Mouse (Mus musculus) heart, adult 9 months (tissue): ENCODE results near the gene Notch3.
"Not testable (repeated sequence)": the region's sequence is repeated elsewhere in the genome, so short reads cannot be mapped to it uniquely, and the experiment has no call there.

Experiments used
- DNase-seq, 2 experiments: peaks; one replicate each; pipeline ENCODE4 v3.0.0; 2022; ENCODE audit warnings: low spot score in 2 of 2

Gene Notch3

DNA sequence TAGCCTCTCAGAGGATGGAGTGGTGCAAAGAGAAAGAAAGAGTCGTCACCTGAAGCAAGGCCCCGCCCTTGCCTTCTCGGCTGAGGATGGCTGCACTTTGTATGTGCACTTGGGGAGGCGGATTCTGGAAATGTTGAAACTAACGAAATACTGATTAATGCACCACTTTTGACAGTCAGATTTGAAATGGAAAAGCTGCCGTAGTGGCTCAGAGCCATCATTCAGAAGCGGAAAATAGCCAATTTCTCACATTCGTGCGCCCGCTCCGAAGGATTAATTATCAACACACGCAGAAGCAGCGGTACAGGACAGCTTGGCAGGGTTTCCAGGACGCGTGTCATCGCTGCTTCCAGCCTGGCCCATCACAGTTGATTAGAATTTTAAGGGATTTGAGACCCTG lies 47.5 kb downstream of the Notch3 start:
- peak in 1 of 2 experiments; percentile 63 for DNase-seq

DNA sequence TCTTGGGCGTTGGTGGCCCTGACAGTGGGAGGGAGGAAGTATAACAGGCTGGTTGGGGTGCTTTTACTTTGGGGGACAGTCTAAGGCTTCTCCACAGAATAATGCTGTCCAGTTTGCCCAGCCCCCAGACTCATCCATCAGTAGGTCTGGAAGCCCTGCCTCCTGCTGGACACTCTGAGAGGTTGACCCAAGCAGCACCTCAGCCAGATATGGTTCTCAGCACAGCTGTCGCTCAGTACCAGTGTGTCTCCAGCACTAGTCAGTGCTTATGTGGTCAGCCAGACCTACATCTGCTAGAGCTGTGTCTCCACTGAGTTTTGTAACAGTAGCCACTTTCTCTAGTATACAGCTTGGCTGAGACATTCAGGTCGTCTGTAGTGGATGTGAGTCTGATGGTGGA lies 48.2 kb downstream of the Notch3 start:
- peak in 1 of 2 experiments; percentile 49 for DNase-seq

DNA sequence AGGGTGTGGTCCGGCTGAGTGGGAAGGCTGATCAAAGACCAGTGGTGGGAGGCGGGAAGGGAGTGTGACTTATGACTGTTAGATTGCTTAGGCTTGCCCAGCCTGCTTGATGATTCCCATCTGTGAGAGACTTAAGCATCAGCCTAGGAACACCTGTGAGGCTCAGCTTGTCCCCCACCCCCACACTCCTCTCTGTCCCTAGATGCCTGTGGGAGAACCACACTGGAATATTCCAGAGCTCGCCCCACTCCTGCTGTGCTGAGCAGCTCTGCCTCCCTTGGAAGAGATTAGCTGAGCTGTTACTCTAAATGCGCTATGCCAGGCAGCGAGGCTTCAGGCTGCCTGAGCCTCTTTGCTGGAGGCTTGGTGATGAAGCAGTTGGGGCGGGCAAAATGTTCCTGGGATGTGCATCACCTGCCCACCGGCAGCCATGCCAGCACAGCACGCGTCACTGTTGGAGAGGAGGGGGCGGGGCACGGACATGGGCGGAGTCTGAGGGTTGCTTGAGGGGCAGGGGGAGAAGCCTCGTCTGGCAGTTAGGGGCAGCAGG lies 48.7 kb downstream of the Notch3 start:
- DNase-seq, result peak in 1 of 2 experiments; percentile 47

DNA sequence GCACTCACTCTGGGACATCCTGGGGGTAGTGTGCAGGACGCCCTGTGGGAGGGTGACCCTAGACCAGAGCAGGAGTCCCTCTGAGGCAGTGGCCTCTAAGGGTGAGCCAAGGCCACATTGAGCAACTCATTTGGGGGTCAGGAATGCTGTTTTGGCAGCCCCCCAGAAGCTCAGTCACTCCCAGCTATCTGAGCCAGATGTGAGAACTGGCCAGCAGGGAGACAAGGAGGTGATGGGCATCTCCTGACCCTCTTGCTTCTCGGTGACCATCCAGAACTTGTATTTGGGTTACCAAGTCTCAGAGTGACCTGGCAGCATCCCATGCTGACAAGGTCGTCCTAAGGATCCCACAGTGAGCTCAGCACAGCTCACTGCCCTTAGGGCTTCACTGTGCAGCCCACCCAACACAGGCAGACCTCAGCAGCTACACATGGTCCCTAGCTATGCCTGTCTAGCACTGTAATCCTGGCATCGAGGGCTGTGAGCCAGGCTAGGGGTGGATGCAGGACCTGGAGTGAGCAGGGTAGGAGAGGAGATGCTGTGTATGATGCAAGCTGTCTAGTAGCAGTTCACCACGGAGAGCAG lies 49.3 kb downstream of the Notch3 start:
- peak; percentile 72 to 80 for DNase-seq

DNA sequence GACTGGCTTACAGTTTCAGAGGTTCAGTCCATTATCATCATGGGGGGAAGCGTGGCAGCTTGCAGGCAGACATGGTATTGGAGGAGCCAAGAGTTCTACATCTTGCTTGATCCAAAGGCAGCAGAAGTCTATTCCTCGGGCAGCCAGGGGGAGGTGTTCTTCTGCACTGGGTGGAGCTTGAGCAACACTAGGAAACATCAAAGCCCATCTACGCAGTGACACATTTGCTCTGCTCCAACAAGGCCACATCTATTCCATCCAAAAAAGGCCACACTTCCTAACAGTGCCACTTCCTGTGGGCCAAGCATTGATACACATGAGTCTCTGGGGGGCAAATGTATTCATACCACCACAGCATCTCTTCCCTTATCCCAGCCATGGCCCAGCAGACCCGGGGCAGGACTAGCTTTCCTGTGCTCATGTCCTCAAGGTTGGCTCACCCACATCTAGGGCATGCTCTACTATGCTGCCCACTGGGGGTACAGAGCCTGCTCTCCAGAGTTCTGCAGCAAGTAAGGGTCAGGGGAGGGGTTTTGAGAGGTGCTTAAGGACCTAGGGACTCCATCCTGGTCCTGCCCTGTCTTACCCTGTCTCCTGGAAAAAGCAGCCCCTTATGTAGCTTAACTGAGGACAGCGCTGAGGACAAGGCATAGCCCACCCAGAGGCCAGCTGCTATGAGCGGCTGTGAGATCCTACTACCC lies 49.9 kb downstream of the Notch3 start:
- no peak for DNase-seq

DNA sequence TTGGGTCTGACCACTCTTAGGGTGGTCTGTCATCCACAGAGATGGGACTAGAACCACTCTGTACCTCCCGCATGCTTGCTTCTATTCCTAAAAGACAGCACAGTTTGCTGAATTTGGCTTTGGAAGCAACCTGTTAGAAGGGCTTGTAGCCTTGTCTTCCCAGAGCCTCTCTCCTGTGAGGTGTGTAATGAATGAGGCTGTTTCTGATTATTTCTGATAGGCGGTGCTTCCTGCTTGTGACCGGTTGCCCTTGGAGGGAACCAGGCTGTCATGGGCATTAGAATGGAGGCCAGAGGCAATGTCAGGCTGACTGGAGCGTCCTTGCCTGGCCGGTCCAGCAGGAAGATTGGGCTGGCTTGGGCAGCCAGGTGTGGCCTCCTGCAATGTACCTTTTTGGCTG lies 52.2 kb downstream of the Notch3 start:
- DNase-seq, result not testable (repeated sequence)

DNA sequence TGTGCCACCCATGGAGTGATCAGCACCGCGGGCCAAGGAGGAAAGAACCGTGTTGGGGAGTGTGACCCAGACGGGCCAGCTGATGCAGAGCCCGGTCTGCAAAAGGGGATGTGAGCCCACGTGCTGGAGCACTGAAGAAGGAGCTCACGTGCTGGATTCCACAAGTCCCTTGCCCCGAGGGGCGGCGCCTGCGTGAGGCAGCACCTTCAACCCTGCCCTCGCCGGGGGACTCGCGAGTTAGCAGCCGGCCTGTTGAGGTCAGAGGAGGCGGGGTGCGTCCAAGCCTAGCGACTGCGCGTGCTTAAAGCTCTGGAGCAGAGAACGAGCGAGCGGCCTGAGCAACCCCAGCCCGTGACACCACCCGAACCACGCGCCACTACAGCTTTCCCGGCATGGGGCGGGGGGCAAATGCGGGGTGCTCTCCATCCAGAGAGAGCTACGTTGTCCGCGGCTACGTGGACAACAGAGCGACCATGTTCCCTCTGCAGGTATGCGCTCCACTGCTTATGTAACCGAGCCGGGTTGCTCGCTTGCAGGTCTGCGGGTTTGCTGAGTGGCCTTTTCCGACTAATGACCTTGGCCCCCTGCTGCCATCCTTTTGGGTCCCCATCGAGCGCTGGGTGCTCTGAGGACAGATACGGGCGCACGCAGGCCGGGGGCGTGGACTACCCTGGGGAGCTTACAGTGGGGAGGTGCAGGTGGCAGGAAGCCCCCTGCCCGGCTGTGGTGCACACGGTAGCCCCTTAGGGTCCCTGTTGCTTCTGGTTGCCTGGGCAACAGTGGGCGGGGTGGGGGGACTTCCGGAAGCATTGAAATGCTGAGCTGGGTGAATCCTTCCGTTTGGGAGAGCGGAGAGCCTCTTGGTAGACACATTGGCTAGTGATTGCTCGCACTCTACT lies 52.9 kb downstream of the Notch3 start:
- peak; percentile 79 to 84 for DNase-seq

DNA sequence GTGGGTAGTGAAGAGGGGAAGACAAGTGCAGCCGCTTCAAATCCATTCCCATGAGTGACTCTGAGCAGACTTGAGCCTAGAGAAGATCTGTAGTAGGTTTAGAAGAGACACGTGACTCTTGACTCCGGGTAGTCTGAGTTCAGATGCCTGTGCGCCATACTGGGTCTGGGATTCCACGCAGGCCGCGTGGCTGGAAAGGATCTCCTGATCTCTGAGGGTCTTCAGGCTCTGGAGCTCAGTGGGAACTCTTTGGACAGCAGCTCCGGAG lies 53.5 kb downstream of the Notch3 start:
- peak in 1 of 2 experiments; percentile 30 for DNase-seq

DNA sequence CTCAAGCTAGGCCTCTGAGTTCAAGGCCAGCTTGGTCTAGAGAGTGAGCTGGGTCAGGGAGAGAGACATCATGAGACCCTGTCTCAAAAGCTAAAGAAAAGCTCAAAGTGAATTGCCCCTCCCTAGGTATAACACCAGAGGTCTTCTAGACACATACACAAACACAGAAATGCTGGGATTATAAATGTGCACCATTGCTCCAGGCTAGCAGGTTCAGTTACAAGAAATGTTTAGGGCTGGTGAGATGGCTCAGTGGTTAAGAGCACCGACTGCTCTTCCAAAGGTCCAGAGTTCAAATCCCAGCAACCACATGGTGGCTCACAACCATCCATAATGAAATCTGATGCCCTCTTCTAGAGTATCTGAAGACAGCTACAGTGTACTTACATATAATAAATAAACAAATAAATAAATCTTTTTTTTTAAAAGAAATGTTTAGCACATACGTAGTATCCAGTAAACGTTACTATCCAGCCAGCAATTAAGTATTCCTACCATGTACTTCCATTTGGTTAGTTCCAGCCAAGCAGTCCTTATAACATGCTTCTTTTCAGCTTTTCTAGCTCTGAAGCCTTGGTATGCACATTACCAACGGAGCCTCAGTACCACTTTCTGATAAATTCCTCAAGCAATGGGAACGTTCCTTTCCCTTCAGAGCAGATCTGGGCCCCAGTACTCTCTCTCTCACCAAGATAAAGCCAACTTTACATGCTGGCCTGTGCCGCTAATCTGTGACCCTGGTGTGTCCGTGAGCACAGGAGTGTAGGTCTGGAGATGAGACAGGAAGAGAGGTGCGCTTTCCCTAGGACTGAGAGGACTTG lies 54.0 kb downstream of the Notch3 start:
- no peak for DNase-seq

DNA sequence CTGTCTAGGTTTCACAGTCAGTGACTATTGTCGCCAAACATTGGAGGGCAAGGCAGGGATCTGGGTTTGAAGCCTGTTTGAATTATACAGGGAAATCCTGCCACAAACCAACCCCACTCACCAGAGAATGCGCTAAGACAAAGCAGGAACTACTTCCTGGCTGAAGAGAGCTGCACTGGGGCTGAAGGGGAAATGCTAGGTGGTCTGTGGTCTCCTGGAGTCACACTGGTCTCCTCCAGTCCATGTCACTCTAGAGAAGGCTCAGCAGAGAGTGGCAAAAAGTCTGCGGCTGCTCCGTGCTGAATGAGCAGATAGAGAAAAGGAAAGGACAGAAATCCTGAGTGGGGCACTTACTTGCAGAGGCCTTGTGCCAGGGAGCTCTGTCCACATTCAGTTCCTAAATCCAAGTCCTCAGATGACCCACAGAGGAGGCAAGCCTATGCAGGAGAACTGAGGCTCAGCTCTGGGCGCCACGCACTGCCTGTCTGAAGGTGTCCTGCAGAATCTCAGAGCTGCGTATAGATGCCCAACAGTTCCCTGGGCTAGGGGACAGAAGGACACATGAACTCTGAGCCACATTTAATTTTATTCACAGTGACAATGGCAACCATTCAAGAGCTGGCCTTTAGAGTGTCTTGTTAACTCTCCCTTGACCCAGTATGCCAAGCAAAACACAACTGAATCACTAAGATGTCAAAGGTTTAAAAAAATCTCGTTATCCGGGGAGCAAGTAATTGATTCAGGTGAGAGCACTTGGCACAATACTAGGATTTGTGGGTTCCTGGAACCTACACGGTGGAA lies 55.5 kb downstream of the Notch3 start:
- DNase-seq, result peak in 1 of 2 experiments; percentile 25

DNA sequence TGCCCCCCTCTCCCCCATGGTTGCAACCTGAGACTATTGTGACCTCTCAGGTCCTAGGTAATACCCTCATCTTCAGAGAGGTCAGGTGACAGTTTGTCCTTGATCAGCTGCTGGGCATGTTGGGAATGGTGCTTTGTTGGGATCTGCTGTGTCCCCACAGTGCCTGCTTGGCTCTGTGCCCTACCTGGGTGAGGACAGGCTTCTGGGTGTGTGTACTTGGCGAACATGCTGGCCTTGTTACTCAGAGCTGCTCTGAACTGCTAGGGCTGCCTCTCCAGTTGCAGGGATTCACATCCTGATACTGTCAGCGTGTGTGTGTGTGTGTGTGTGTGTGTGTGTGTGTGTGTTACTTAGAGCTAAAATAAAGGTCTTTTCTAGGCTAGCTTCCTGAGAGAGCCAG lies 56.2 kb downstream of the Notch3 start:
- peak; percentile 51 to 61 for DNase-seq

DNA sequence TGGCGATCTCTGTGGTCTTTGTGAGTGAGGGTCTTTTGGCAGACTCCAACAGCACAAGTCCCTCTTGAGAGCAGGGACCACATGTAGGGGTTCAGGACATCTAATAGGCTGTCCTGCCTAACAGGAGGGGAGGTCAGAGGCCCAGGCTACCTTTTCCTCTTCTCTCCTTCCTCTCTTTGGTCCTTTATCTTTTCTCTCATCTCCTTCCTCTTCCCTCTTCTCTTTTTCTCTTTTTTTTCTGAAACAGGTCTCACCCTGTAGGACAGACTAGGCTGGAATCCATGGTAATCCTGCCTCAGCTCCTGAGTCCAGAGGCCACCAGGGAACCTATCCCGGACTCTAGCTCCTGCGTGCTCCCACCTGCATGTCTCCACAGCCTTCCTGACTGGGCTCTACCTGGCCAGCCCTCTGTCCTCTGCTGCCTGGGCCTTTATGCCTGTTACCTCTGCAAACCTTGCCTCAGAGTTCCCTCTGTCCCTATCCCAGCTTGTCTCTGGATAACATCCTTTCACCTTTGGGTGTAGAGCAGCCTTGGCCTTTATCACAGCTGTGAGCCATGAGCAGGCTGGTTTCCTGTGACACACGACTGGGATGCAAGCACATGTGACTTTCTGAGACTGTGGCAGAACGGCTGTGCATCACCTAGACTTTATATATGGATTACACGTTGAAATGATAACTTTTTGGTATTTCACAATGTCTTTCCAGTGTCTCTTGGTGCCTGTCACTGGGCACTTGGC lies 57.3 kb downstream of the Notch3 start:
- DNase-seq, result no peak

DNA sequence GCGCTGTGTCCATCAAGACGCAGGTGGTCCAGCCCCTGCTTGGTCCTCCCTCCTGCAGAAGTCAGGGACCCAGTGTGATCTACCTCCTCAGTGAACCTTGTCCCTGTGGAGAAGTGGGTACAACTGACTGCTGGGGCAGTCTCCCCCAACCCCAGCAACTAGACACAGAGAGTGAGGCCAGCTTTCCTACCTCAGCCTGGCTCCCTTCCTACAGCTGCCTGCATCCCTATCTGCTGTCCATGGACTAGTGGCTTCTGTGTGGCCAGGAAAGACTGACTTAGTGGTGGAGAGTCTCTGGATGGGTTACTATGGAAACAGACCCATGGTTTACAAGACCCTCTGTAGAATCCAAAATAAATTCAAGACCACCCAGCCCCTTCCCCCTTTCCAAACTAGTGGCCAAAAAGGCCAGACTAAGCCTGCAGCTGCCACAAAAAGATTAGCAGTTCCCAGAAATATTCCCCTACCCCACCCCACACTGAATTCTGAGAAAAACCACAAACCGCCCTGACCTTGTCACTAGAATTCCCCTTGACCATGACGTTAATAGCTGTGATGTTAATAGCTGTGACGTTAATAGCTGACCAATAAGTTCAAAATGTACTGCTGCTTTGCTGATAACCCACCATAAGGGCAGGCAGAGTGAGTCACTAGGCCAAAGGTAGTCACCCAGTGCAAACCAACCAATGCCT lies 58.2 kb downstream of the Notch3 start:
- DNase-seq, result not testable (repeated sequence)

DNA sequence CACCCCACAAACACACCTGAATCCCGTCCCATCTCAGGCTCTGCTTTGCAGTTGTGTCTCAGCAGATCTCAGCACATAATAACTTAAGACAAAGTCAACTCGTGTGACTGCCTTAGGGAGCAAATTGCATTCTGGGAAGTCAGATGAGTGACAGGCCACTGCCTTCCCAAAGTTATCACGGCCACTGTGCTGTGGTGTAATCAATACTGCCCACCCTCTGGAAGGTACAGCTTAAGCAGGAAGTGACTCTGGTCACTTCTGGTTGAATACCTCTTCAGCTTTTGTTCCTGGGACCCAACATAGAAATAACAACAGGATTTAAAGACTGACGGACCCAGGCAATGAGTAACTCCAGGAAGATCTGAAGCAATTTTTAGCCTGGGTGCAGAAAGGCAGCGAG lies 58.8 kb downstream of the Notch3 start:
- DNase-seq, result no peak

DNA sequence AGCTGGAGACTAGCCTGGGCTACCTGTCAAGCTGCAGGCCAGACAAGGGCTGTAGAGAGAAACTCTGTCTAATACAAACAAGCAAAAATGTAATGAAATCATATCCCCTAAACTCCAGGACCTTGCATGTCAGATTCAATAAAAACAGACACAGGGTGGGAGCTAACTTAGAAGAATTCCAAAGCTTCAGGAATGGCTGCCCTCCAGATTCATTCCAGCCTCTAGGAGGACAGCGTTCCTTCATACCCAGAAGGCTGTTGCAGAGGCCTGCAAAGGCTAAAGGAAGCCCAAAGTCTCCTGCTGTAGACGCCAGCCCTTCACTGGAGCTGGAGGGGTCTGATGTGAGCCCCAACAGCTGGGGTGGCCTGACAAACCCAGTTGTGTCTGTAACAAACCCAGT lies 60.3 kb downstream of the Notch3 start:
- DNase-seq, result no peak

DNA sequence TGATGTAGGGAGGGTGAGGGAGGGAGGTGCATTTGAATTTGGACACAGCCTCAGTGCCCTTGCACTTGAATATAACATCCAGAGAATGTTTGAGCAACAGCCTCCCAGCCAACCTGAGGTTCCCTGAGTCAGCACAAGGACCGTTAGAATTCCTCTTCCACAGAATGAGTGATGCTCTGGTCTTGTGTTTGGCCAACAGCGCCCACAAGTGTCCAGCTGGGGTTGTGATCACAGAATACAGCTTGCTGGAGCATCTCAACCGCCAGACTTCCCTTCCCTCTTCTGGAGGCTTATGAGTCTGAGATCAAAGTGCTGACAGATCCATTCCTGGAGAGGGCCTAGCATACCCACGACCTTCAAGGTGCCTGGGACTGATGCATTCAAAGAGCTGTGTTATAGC lies 63.6 kb downstream of the Notch3 start:
- DNase-seq, result no peak

DNA sequence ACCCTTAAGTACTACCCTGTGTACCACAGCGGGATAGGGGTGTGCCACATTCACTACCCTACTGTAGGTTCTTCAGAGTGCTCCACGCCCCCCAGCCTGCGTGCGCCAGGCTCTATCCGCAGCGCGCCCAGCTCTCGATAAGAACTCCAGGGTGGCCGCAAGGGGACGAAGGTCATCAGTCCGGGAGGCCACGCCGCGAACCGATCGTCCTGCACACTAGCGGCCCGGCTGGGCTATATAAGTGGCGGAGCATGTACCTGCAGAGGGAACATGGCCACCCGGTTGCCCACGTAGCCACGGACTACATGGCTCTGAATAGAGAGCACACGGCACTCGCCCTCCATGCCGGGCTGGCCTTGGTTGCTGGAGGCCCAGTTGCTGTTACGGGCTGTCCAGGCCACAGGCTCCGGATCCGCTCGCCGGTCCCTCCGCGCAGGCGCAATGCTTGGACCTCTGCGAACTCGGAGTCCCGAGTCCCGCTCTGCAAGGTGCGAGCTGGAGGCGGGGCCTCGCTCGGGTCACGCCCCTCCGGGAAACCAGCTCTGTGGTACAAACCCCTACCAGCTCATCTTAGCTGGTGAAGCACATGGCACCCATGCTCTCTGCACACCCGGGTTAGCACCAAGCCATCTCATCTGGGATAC lies 66.6 kb downstream of the Notch3 start:
- DNase-seq, result peak; percentile 52 to 64

DNA sequence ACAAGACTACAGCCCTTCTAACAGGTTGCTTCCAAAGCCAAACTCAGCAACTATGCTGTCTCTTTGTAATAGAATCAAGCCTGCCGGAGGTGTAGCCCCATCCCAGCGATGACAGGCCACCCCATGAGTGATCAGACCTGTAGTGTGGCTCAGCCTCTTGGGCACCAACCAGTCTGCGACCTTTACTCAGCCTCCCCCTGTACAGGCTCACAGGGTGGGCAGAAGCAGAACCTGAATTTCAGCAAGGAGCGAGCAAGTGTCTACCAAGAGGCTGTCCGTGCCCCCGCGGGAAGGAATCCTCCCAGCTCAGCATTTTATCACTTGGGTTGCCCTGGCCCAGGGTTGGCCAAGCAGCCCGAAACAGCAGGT lies 67.1 kb downstream of the Notch3 start:
- no peak for DNase-seq

DNA sequence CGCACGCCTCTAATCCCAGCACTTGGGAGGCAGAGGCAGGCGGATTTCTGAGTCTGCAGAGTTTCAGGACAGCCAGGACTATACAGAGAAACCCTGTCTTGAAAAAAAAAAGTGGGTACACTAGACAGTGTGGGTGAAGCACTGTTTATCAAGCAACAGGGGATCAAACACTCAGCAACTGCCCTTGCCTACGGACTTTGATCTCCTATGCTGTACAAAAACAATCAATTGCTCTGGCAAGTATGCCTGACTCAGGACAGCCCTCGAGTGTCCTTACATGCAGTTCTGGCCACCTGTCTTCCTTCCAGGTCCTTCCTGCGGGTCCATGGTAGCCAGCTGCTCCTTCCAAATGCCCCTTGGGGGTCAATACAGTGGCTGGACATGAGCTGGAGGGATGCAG lies 67.7 kb downstream of the Notch3 start:
- DNase-seq, result not testable (repeated sequence)
